Mouse (Mus musculus) CH12.LX (cell line): Measurements from ENCODE around the gene Uggt1. TPM values are rescaled to one million over a fixed set of nuclear protein-coding genes. Genes with fewer than 3 reads are reported as not detected.

Source experiments
- DNase-seq: peaks from one replicate; pipeline ENCODE4 v3.0.0-alpha.2; 2013; ENCODE audit errors: extremely low read depth
- H3K27ac ChIP-seq: 2 replicates; pipeline ENCODE4 v1.5.1; 2012; ENCODE audit warnings: low read depth, mild to moderate bottlenecking, control low read depth, moderate library complexity; ENCODE audit not compliant: insufficient read depth
- H3K27me3 ChIP-seq: replicated peaks from 2 replicates; pipeline ENCODE3; 2012; ENCODE audit warnings: inconsistent platforms
- H3K36me3 ChIP-seq, 2 experiments: replicated peaks in 1 of 2; 2 replicates each; pipeline versions ENCODE3 to v1.6.1; 2012; ENCODE audit warnings: inconsistent platforms in 1 of 2, low read length in 1 of 2, mild to moderate bottlenecking in 1 of 2, mixed read lengths in 1 of 2, moderate library complexity in 1 of 2; ENCODE audit not compliant: control insufficient read depth in 1 of 2, insufficient read depth in 1 of 2
- H3K4me1 ChIP-seq, 2 experiments: 2 replicates each; pipeline ENCODE4 v1.6.1; 2012; ENCODE audit warnings: inconsistent platforms in 1 of 2, moderate library complexity in 1 of 2; ENCODE audit not compliant: insufficient read depth in 2 of 2, control insufficient read depth in 1 of 2
- H3K4me2 ChIP-seq: 2 replicates; pipeline ENCODE4 v1.6.1; 2012; ENCODE audit warnings: low read depth, mild to moderate bottlenecking, control low read depth; ENCODE audit not compliant: poor library complexity, insufficient read depth, severe bottlenecking
- H3K4me3 ChIP-seq, 3 experiments: fragments of 150-350 bp in 1 of 3; sonication (generic) in 1 of 3; replicated peaks in 1 of 3; 2 replicates each; pipeline versions ENCODE3 to v1.5.1; 2011 to 2012; ENCODE audit warnings: low read depth in 2 of 3, low read length in 2 of 3, mild to moderate bottlenecking in 2 of 3, moderate library complexity in 2 of 3, control low read depth in 1 of 3, improper control_type of control experiment in 1 of 3, inconsistent platforms in 1 of 3, mixed read lengths in 1 of 3; ENCODE audit not compliant: poor library complexity in 1 of 3
- H3K79me2 ChIP-seq: replicated peaks from 2 replicates; pipeline ENCODE4 v1.6.1; 2012; ENCODE audit warnings: mild to moderate bottlenecking, moderate library complexity; ENCODE audit not compliant: control insufficient read depth, poor library complexity, insufficient read depth, severe bottlenecking; ENCODE audit errors: extremely low read depth
- H3K9ac ChIP-seq: 2 replicates; pipeline ENCODE4 v1.6.1; 2012; ENCODE audit warnings: low read depth, mild to moderate bottlenecking, control low read depth, moderate library complexity; ENCODE audit not compliant: insufficient read depth
- H3K9me3 ChIP-seq: replicated peaks from 2 replicates; pipeline ENCODE3; 2012; ENCODE audit warnings: low read length, inconsistent platforms, mixed read lengths
- BHLHE40 ChIP-seq: IDR thresholded peaks from 2 replicates; pipeline ENCODE4 v1.6.1; 2011; ENCODE audit warnings: mild to moderate bottlenecking, low read depth, low read length, improper control_type of control experiment
- CHD1 ChIP-seq: IDR thresholded peaks from 2 replicates; pipeline ENCODE4 v1.6.1; 2012; ENCODE audit warnings: low read depth, low read length, improper control_type of control experiment, inconsistent platforms
- CTCF ChIP-seq, 2 experiments: IDR thresholded peaks in 1 of 2; conservative IDR thresholded peaks in 1 of 2; 2 replicates each; pipeline ENCODE4 v1.5.1; 2011 to 2012; ENCODE audit warnings: low read depth in 2 of 2, low read length in 2 of 2, improper control_type of control experiment in 1 of 2, inconsistent platforms in 1 of 2, mild to moderate bottlenecking in 1 of 2, moderate library complexity in 1 of 2
- ELF1 ChIP-seq: IDR thresholded peaks from 2 replicates; pipeline ENCODE4 v1.6.1; 2014; ENCODE audit warnings: low read depth, mild to moderate bottlenecking, inconsistent platforms, low read length, improper control_type of control experiment
- EP300 ChIP-seq: IDR thresholded peaks from 2 replicates; pipeline ENCODE4 v1.6.1; 2011; ENCODE audit warnings: low read length, improper control_type of control experiment
- HCFC1 ChIP-seq: IDR thresholded peaks from 2 replicates; pipeline ENCODE4 v1.6.1; 2012; ENCODE audit warnings: low read depth, mild to moderate bottlenecking, inconsistent platforms, low read length, improper control_type of control experiment
- IRF4 ChIP-seq: IDR thresholded peaks from 2 replicates; pipeline ENCODE4 v1.6.1; 2014; ENCODE audit warnings: low read depth, mild to moderate bottlenecking, inconsistent platforms, low read length, improper control_type of control experiment
- JUN ChIP-seq: IDR thresholded peaks from 2 replicates; pipeline ENCODE4 v1.6.1; 2011; ENCODE audit warnings: low read depth, mild to moderate bottlenecking, low read length, improper control_type of control experiment, moderate library complexity; ENCODE audit not compliant: insufficient read depth
- MEF2A ChIP-seq: IDR thresholded peaks from 2 replicates; pipeline ENCODE4 v1.6.1; 2014; ENCODE audit warnings: low read depth, mild to moderate bottlenecking, inconsistent platforms, low read length, improper control_type of control experiment, borderline replicate concordance
- MXI1 ChIP-seq: IDR thresholded peaks from 2 replicates; pipeline ENCODE4 v1.6.1; 2011; ENCODE audit warnings: mild to moderate bottlenecking, low read depth, low read length, improper control_type of control experiment
- NRF1 ChIP-seq: IDR thresholded peaks from 2 replicates; pipeline ENCODE4 v1.6.1; 2014; ENCODE audit warnings: low read depth, mild to moderate bottlenecking, inconsistent platforms, low read length, improper control_type of control experiment, moderate library complexity
- RAD21 ChIP-seq: IDR thresholded peaks from 2 replicates; pipeline ENCODE4 v1.6.1; 2011; ENCODE audit warnings: low read depth, mild to moderate bottlenecking, low read length, improper control_type of control experiment, moderate library complexity
- RCOR1 ChIP-seq: conservative IDR thresholded peaks from 2 replicates; pipeline ENCODE4 v1.6.1; 2012; ENCODE audit warnings: low read depth, mild to moderate bottlenecking, inconsistent platforms, low read length, improper control_type of control experiment
- TBP ChIP-seq: conservative IDR thresholded peaks from 2 replicates; pipeline ENCODE4 v1.6.1; 2011; ENCODE audit warnings: low read depth, low read length, improper control_type of control experiment
- TCF12 ChIP-seq: IDR thresholded peaks from 2 replicates; pipeline ENCODE4 v1.6.1; 2014; ENCODE audit warnings: low read depth, mild to moderate bottlenecking, inconsistent platforms, low read length, improper control_type of control experiment
- UBTF ChIP-seq: IDR thresholded peaks from 2 replicates; pipeline ENCODE4 v1.6.1; 2012; ENCODE audit warnings: low read depth, mild to moderate bottlenecking, inconsistent platforms, low read length, improper control_type of control experiment, moderate library complexity
- USF2 ChIP-seq: conservative IDR thresholded peaks from 2 replicates; pipeline ENCODE4 v1.6.1; 2011; ENCODE audit warnings: low read depth, low read length, improper control_type of control experiment
- ZNF384 ChIP-seq: IDR thresholded peaks from 2 replicates; pipeline ENCODE4 v1.6.1; 2012; ENCODE audit warnings: low read depth, low read length, improper control_type of control experiment, inconsistent platforms
- dilution Hi-C: fragments of 300-500 bp; cut with MboI; formaldehyde crosslinking; loops from 2 replicates; pipeline ENCODE4 v1.14.3; 2020; ENCODE audit warnings: low sequenced_read_pairs; ENCODE audit not compliant: extremely low pct_unique_long_range_greater_than_20kb, extremely low pct_ligation_motif_present
- in situ Hi-C: fragments of 300-500 bp; cut with MboI; formaldehyde crosslinking; loops from 3 replicates; pipeline ENCODE4 v1.14.3; 2019; ENCODE audit warnings: low sequenced_read_pairs, low pct_ligation_motif_present, low pct_unique_long_range_greater_than_20kb, mixed read lengths
- polyA plus RNA-seq: library from polyadenylated mRNA; unstranded; fragments of >175 nt; gene quantifications from 2 replicates; pipeline ENCODE4 v1.2.1, GENCODE M21; 2012; ENCODE audit warnings: low read depth; ENCODE audit not compliant: insufficient read length
- total RNA-seq, 2 experiments: library from RNA; depleted of rRNA; stranded (reverse); fragments of 300-350 nt in 1 of 2; fragments of >200 nt in 1 of 2; gene quantifications; 2 replicates each; pipeline ENCODE4 v1.2.3; 2012 to 2014

The Uggt1 gene
- total and polyA plus RNA-seq, 3 experiments = 35.3 to 41.2 (median 39.5) TPM

DNA sequence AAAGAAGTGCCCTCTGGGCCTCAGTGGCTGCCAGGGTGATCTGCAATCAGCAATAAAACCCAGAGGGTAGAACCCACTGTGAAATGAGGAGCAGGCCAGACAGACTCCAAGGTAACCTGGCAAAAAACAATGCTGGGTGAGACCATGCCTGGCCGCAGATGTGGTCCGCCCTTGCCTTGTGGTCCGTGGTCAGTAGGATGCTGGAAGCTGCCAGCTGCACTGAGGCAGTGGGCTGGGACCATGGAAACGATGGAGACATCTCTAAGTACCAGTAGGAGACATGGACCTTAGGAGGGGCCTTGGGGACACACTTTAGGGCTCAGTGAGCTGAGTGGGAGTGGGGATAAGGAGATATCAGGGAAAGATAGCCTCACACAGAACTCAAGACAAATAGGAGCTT, 112.3 kb downstream of the Uggt1 start:
- Histone ChIP-seq H3K9me3 (no peaks in the 10 kb centered on the region), H3K79me2 (no peaks in the 10 kb centered on the region), H3K36me3 (no peaks in the 10 kb centered on the region), H3K27ac (no peak overlapping the region), H3K4me2 (no peak overlapping the region), H3K4me3 (no peak overlapping the region), H3K27me3 (no peaks in the 10 kb centered on the region), H3K9ac (no peak overlapping the region), H3K4me1 (peaks cover 4 to 23% of the 10 kb centered on the region in 2 experiments)
- in situ Hi-C loops (loop anchor here (10.0 kb wide), 2 partner anchors 67 to 277 kb away; partner anchors contain the start of gene Hs6st1), dilution Hi-C loops (no loop called here)
- TF ChIP-seq BHLHE40 = no peak
- no peak for DNase-seq

DNA sequence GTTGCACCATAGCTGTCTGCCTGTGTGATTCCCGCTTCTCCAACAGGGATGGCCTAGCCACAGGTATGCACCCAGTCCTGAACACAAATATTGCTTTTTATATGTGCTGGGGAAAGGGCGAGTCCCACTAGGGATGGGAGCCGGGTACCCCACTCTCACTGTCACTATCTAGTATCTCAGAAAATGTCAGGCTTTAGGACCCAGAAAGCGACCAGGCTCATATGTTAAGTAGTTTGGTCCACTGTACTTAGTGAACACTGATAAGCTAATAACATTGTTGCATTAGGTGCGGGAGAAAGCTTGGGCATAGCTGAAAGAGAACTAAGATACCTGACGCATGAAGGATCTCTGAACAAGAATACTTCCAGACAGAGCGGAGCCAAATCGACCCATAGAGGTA, 112.8 kb downstream of the Uggt1 start:
- in situ Hi-C loops (loop anchor here (10.0 kb wide), 2 partner anchors 67 to 277 kb away; partner anchors contain the start of gene Hs6st1), dilution Hi-C loops (no loop called here)
- DNase-seq = no peak
- no peak overlapping the region for H3K27ac ChIP-seq
- no peaks in the 10 kb centered on the region for H3K9me3 ChIP-seq
- no peaks in the 10 kb centered on the region for H3K79me2 ChIP-seq
- no peaks in the 10 kb centered on the region for H3K27me3 ChIP-seq
- H3K9ac ChIP-seq = no peak overlapping the region
- H3K36me3 ChIP-seq = no peaks in the 10 kb centered on the region
- no peak for TF ChIP-seq ELF1
- TF ChIP-seq JUN = no peak
- TF ChIP-seq RAD21 = no peak
- TF ChIP-seq USF2 = no peak
- no peak for TF ChIP-seq TBP
- no peak for TF ChIP-seq MEF2A
- TF ChIP-seq CTCF (conservative IDR thresholded peaks at IDR 0.05 in 1 of 2, IDR thresholded peaks at IDR 0.05 in 1 of 2; ENCODE audit: low read depth in 2 of 2, low read length in 2 of 2) = no peak
- no peak for TF ChIP-seq MXI1
- TF ChIP-seq ZNF384 = no peak
- TF ChIP-seq NRF1 = no peak
- TF ChIP-seq RCOR1 = no peak
- no peak overlapping the region for H3K4me2 ChIP-seq
- H3K4me3 ChIP-seq = no peak overlapping the region
- H3K4me1 ChIP-seq = peaks cover 6 to 24% of the 10 kb centered on the region in 2 experiments

DNA sequence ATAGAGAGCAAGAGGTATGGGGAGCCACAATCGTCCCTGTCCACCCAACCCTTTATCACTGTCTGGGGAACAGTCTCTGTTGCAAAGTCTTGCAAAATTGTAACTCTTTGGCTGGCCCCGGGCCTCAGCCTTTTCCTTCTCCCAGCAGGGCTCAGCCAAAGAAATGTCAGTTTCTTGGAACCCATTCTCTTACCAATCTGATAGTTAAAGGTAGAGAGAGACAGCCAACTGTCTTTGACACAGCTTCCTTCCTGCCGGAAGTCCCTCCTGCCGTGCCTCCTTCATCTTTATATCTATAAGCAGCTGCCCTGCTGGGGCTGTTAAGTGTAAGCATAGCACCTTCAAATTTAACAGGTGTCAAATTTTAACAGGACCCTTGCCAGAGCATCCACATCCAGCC, 113.4 kb downstream of the Uggt1 start:
- Histone ChIP-seq H3K36me3 (no peaks in the 10 kb centered on the region), H3K4me3 (no peak overlapping the region), H3K4me1 (peaks cover 6 to 26% of the 10 kb centered on the region in 2 experiments), H3K79me2 (no peaks in the 10 kb centered on the region), H3K4me2 (no peak overlapping the region), H3K9ac (no peak overlapping the region), H3K27me3 (no peaks in the 10 kb centered on the region), H3K27ac (no peak overlapping the region), H3K9me3 (no peaks in the 10 kb centered on the region)
- TF ChIP-seq CHD1 = no peak
- no peak for TF ChIP-seq UBTF
- no peak for TF ChIP-seq EP300
- TF ChIP-seq TCF12 = no peak
- TF ChIP-seq HCFC1 = no peak
- no peak for TF ChIP-seq CTCF (conservative IDR thresholded peaks at IDR 0.05 in 1 of 2, IDR thresholded peaks at IDR 0.05 in 1 of 2; ENCODE audit: low read depth in 2 of 2, low read length in 2 of 2)
- TF ChIP-seq ZNF384 = no peak
- no peak for TF ChIP-seq IRF4
- no peak for TF ChIP-seq TBP
- TF ChIP-seq ELF1 = no peak
- no peak for TF ChIP-seq MXI1
- no peak for DNase-seq
- in situ Hi-C loops = loop anchor here (10.0 kb wide), 2 partner anchors 66 to 276 kb away; partner anchors contain the start of gene Hs6st1
- dilution Hi-C loops = no loop called here
